Mouse (Mus musculus): ENCODE results near the gene Fam198a. TPM values are rescaled to one million over a fixed set of nuclear protein-coding genes. Genes with fewer than 3 reads are reported as not detected.
A peak's percentile ranks its signal among the peaks of the same experiment; 100 is the strongest.

Gene Fam198a
- polyA plus RNA-seq, 1 experiment from 2014 or later = 6.7 TPM

DNA sequence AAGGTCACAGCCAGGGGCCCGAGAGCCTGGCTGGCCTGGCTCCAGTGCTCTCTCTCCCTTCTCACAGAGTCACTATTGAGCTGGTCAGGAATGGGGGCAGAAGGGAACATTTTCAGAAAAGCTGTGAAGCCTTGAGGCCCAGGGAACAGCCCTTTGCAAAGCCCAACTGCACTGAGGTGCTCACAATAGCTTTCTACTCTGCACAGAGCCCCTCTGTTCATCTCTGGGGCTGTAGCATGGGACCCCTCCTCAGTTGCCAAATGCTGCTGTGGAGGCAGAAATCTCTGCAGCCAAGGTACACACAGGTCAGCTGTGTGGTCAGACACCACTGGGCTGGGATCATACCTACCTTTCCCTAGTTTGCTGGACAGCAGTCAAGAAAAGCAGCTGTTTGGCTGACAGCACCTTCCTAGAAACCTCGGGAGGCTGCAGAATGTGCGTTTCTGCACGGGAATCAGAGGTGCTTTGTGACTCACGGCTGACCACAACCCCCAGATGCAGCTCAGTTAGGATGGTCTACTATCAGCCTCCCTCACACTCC, 19.1 kb downstream of the Fam198a start:
- WGBS = 44% methylated on average over 5 of the region's 5 CpGs
- Histone ChIP-seq H3K9ac (ENCODE audit: low read length) (no peak overlapping the region), H3K4me2 (ENCODE audit: low read depth, low read length) (no peak overlapping the region), H3K36me3 (ENCODE audit: control insufficient read depth, insufficient read depth, low read length) (no peaks in the 10 kb centered on the region), H3K9me3 (replicated peaks; ENCODE audit: control insufficient read depth, low read length) (no peaks in the 10 kb centered on the region), H3K4me3 (replicated peaks; ENCODE audit: low read length) (no peak overlapping the region), H3K4me1 (ENCODE audit: control insufficient read depth, insufficient read depth, low read length) (peaks cover 7% of the 10 kb centered on the region; the same call in 1 of the 2 replicates), H3K27me3 (ENCODE audit: control insufficient read depth, insufficient read depth, low read length) (no peaks in the 10 kb centered on the region), H3K27ac (ENCODE audit: low read length) (peak overlapping the region; percentile 2; the same call in 1 of the 2 replicates)
- ATAC-seq (ENCODE audit: insufficient read depth, low FRiP score) = no peak

GRCm38 (mm10) chr9:121973207-121973606, 22.4 kb downstream of the Fam198a start:
- WGBS = 48% methylated on average over 1 of the region's 1 CpGs
- Histone ChIP-seq H3K27me3 (ENCODE audit: control insufficient read depth, insufficient read depth, low read length) (no peaks in the 10 kb centered on the region), H3K9ac (ENCODE audit: low read length) (no peak overlapping the region), H3K9me3 (replicated peaks; ENCODE audit: control insufficient read depth, low read length) (no peaks in the 10 kb centered on the region), H3K27ac (ENCODE audit: low read length) (peak overlapping the region; percentile 5; the same call in 1 of the 2 replicates), H3K4me2 (ENCODE audit: low read depth, low read length) (no peak overlapping the region), H3K36me3 (ENCODE audit: control insufficient read depth, insufficient read depth, low read length) (no peaks in the 10 kb centered on the region), H3K4me3 (replicated peaks; ENCODE audit: low read length) (no peak overlapping the region), H3K4me1 (ENCODE audit: control insufficient read depth, insufficient read depth, low read length) (peaks cover 7% of the 10 kb centered on the region; the same call in 1 of the 2 replicates)
- no peak for ATAC-seq (ENCODE audit: insufficient read depth, low FRiP score)

GRCm38 (mm10) chr9:121974141-121974986, 23.6 kb downstream of the Fam198a start:
- Histone ChIP-seq H3K36me3 (ENCODE audit: control insufficient read depth, insufficient read depth, low read length) (no peaks in the 10 kb centered on the region), H3K4me2 (ENCODE audit: low read depth, low read length) (no peak overlapping the region), H3K27ac (ENCODE audit: low read length) (peak overlapping the region; percentile 38; the same call in 1 of the 2 replicates), H3K9ac (ENCODE audit: low read length) (no peak overlapping the region), H3K4me1 (ENCODE audit: control insufficient read depth, insufficient read depth, low read length) (peaks cover 9% of the 10 kb centered on the region; the same call in 1 of the 2 replicates), H3K9me3 (replicated peaks; ENCODE audit: control insufficient read depth, low read length) (no peaks in the 10 kb centered on the region), H3K4me3 (replicated peaks; ENCODE audit: low read length) (no peak overlapping the region), H3K27me3 (ENCODE audit: control insufficient read depth, insufficient read depth, low read length) (no peaks in the 10 kb centered on the region)
- WGBS = 69% methylated on average over 12 of the region's 12 CpGs
- ATAC-seq (ENCODE audit: insufficient read depth, low FRiP score) = no peak

- Histone ChIP-seq H3K4me2 (ENCODE audit: low read depth, low read length) (no peak overlapping the region), H3K27me3 (ENCODE audit: control insufficient read depth, insufficient read depth, low read length) (no peaks in the 10 kb centered on the region), H3K4me1 (ENCODE audit: control insufficient read depth, insufficient read depth, low read length) (0 out of 2 replicates have a peak, but pooled peaks cover 7% of the 10 kb centered on the region), H3K9ac (ENCODE audit: low read length) (no peak overlapping the region), H3K36me3 (ENCODE audit: control insufficient read depth, insufficient read depth, low read length) (no peaks in the 10 kb centered on the region), H3K4me3 (replicated peaks; ENCODE audit: low read length) (no peak overlapping the region), H3K9me3 (replicated peaks; ENCODE audit: control insufficient read depth, low read length) (no peaks in the 10 kb centered on the region), H3K27ac (ENCODE audit: low read length) (no peak overlapping the region)
- 70% methylated on average over 2 of the region's 2 CpGs for WGBS
- no peak for ATAC-seq (ENCODE audit: insufficient read depth, low FRiP score)
Observed at GRCm38 (mm10) chr9:121975321-121975720, 24.5 kb downstream of the Fam198a start.

DNA sequence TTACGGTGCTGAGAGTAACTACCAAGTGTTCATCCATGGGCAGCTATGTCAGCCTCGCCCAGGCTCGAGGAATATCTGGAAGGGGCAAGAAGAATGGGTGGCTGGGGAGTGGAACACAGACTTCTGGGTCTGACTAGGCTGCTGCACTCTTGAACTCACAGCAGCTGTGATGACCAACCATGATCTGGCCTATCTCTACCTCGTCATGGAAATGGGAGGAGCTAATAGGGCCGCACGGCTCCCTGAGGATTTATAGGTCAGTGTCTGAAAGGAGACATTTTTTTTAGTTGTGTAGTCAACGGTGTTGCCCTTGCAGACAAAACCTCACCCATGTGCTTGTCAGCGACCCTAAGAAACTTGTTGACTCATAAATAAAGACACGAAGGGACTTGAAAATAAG, 30.3 kb downstream of the Fam198a start:
- H3K36me3 ChIP-seq (ENCODE audit: control insufficient read depth, insufficient read depth, low read length) = no peaks in the 10 kb centered on the region
- no peak overlapping the region for H3K4me3 ChIP-seq (replicated peaks; ENCODE audit: low read length)
- no peaks in the 10 kb centered on the region for H3K9me3 ChIP-seq (replicated peaks; ENCODE audit: control insufficient read depth, low read length)
- H3K4me1 ChIP-seq (ENCODE audit: control insufficient read depth, insufficient read depth, low read length) = 0 out of 2 replicates have a peak, but pooled peaks cover 3% of the 10 kb centered on the region
- H3K27ac ChIP-seq (ENCODE audit: low read length) = no peak overlapping the region
- no peak overlapping the region for H3K4me2 ChIP-seq (ENCODE audit: low read depth, low read length)
- H3K27me3 ChIP-seq (ENCODE audit: control insufficient read depth, insufficient read depth, low read length) = no peaks in the 10 kb centered on the region
- 79% methylated on average over 9 of the region's 9 CpGs for WGBS
- ATAC-seq (ENCODE audit: insufficient read depth, low FRiP score) = no peak
- no peak overlapping the region for H3K9ac ChIP-seq (ENCODE audit: low read length)

DNA sequence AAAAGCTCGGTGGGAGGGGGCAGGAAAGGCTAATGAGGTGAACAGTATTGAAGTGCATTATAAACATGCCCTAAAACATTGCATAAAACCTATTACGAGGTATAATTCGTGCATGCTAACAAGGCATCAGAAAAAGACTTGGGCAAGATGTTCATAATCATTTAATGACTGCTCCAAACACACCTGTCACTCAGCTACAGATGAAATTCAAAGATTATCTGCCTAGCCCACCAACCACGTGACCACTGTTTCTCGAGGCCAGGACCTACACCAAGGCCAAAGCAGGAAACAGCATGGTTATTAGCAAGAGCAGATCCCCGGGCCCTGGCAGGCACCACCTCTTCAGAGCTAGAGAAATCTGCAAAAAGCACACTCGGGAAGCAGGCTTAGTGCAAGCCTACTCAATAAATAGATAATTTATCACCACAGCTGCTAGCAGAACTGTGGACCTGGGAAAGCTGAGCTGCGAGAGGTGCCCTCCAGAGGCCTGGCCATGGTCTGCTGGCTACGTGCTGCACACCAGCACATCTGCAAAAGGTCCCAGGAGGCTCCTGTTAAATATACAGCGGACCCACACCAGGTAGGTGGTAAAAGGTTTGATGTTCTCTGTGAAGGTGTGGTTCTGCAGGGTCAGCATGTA, 30.8 kb downstream of the Fam198a start:
- 0 out of 2 replicates have a peak, but pooled peaks cover 3% of the 10 kb centered on the region for H3K4me1 ChIP-seq (ENCODE audit: control insufficient read depth, insufficient read depth, low read length)
- no peaks in the 10 kb centered on the region for H3K27me3 ChIP-seq (ENCODE audit: control insufficient read depth, insufficient read depth, low read length)
- WGBS = 61% methylated on average over 10 of the region's 10 CpGs
- H3K9me3 ChIP-seq (replicated peaks; ENCODE audit: control insufficient read depth, low read length) = no peaks in the 10 kb centered on the region
- no peak overlapping the region for H3K9ac ChIP-seq (ENCODE audit: low read length)
- no peak overlapping the region for H3K4me3 ChIP-seq (replicated peaks; ENCODE audit: low read length)
- no peaks in the 10 kb centered on the region for H3K36me3 ChIP-seq (ENCODE audit: control insufficient read depth, insufficient read depth, low read length)
- no peak overlapping the region for H3K27ac ChIP-seq (ENCODE audit: low read length)
- H3K4me2 ChIP-seq (ENCODE audit: low read depth, low read length) = no peak overlapping the region
- no peak for ATAC-seq (ENCODE audit: insufficient read depth, low FRiP score)

- no peak overlapping the region for H3K4me2 ChIP-seq (ENCODE audit: low read depth, low read length)
- ATAC-seq (ENCODE audit: insufficient read depth, low FRiP score) = no peak
- WGBS = 95% methylated on average over 22 of the region's 22 CpGs
- H3K9me3 ChIP-seq (replicated peaks; ENCODE audit: control insufficient read depth, low read length) = no peaks in the 10 kb centered on the region
- no peaks in the 10 kb centered on the region for H3K27me3 ChIP-seq (ENCODE audit: control insufficient read depth, insufficient read depth, low read length)
- H3K27ac ChIP-seq (ENCODE audit: low read length) = no peak overlapping the region
- no peak overlapping the region for H3K4me3 ChIP-seq (replicated peaks; ENCODE audit: low read length)
- 0 out of 2 replicates have a peak, but pooled peaks cover 3% of the 10 kb centered on the region for H3K4me1 ChIP-seq (ENCODE audit: control insufficient read depth, insufficient read depth, low read length)
- H3K36me3 ChIP-seq (ENCODE audit: control insufficient read depth, insufficient read depth, low read length) = no peaks in the 10 kb centered on the region
- no peak overlapping the region for H3K9ac ChIP-seq (ENCODE audit: low read length)
Observed at GRCm38 (mm10) chr9:121982214-121982613, 31.4 kb downstream of the Fam198a start.

DNA sequence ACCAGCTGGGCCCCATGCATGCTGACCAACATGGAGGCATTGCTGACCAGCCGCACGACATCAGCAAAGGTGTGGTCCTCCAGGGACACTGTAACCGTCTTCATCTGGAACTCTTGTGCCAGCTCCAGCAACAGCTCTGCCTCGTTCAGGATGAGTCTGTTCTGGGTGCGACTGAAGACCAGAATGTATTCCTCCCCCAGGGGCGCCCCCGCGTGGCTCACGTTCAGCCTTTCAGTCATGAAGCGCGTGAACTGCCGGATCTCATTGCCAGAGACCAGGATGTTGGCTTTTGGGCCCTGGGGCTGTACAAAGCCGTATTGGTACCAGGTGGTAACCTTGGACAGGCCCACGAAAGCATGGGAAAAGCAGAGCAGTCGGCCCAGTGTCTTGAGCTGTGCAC, 31.9 kb downstream of the Fam198a start:
- no peak overlapping the region for H3K9ac ChIP-seq (ENCODE audit: low read length)
- no peak overlapping the region for H3K4me2 ChIP-seq (ENCODE audit: low read depth, low read length)
- no peaks in the 10 kb centered on the region for H3K36me3 ChIP-seq (ENCODE audit: control insufficient read depth, insufficient read depth, low read length)
- WGBS = 88% methylated on average over 15 of the region's 15 CpGs
- H3K27me3 ChIP-seq (ENCODE audit: control insufficient read depth, insufficient read depth, low read length) = no peaks in the 10 kb centered on the region
- H3K4me1 ChIP-seq (ENCODE audit: control insufficient read depth, insufficient read depth, low read length) = 0 out of 2 replicates have a peak, but pooled peaks cover 3% of the 10 kb centered on the region
- no peak for ATAC-seq (ENCODE audit: insufficient read depth, low FRiP score)
- H3K4me3 ChIP-seq (replicated peaks; ENCODE audit: low read length) = no peak overlapping the region
- no peaks in the 10 kb centered on the region for H3K9me3 ChIP-seq (replicated peaks; ENCODE audit: control insufficient read depth, low read length)
- no peak overlapping the region for H3K27ac ChIP-seq (ENCODE audit: low read length)

DNA sequence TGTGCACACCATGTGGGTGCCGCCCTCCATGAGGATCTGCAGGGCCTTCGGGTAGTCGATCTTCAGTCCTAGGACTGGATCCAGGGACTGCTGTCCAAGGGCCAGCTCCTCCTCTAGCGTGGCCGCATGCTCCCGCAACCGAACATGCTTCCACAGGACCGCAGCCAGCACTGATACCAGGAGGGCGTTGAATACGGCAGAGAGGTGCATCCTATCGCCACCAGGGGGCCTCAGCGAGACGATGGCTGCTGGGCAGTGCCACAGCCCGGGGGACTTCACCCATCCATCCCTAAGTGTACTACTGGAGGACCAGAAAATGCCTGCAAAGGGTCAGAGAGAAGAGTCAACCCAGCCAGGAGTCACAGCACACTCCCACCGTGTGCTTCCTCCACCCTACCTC, 32.7 kb downstream of the Fam198a start:
- Histone ChIP-seq H3K9me3 (replicated peaks; ENCODE audit: control insufficient read depth, low read length) (no peaks in the 10 kb centered on the region), H3K27me3 (ENCODE audit: control insufficient read depth, insufficient read depth, low read length) (no peaks in the 10 kb centered on the region), H3K4me1 (ENCODE audit: control insufficient read depth, insufficient read depth, low read length) (0 out of 2 replicates have a peak, but pooled peaks cover 3% of the 10 kb centered on the region), H3K27ac (ENCODE audit: low read length) (no peak overlapping the region), H3K36me3 (ENCODE audit: control insufficient read depth, insufficient read depth, low read length) (no peaks in the 10 kb centered on the region), H3K9ac (ENCODE audit: low read length) (no peak overlapping the region), H3K4me3 (replicated peaks; ENCODE audit: low read length) (no peak overlapping the region), H3K4me2 (ENCODE audit: low read depth, low read length) (no peak overlapping the region)
- WGBS = 50% methylated on average over 15 of the region's 15 CpGs
- peak; percentile 26; the same call in 1 of the 2 replicates for ATAC-seq (ENCODE audit: insufficient read depth, low FRiP score)

Data from stomach, embryonic 16.5 days (tissue).